Mouse (Mus musculus) left cerebral cortex, adult 2 months (tissue): ENCODE measurements at regions not wholly inside any gene's neighbourhood (a gene's known extent, or its start where the extent isn't known, plus 50 kb on each side); places are given as distances from the start of the nearest gene placed in this dataset.
A peak's percentile ranks its signal among the peaks of the same experiment; 100 is the strongest.

Source experiments
- DNase-seq, 2 experiments: peaks; one replicate each; pipeline ENCODE4 v3.0.0; 2021 to 2022; ENCODE audit warnings: low spot score in 2 of 2, mixed read lengths in 1 of 2; ENCODE audit errors: extremely low spot score in 1 of 2
- H3K27ac ChIP-seq: fragments of 200-600 bp; 2 replicates; pipeline ENCODE4 v1.8.1; 2022
- H3K4me3 ChIP-seq: fragments of 200-600 bp; 2 replicates; pipeline ENCODE4 v1.8.1; 2022
- CTCF ChIP-seq: fragments of 200-600 bp; IDR thresholded peaks from 2 replicates; pipeline ENCODE4 v1.8.1; 2022; ENCODE audit warnings: antibody characterized with exemption, mild to moderate bottlenecking, moderate library complexity
- intact Hi-C: fragments of 180-260 bp; cut with DNase I; formaldehyde crosslinking; loops from one replicate; pipeline ENCODE4 v1.15.1; 2025

DNA sequence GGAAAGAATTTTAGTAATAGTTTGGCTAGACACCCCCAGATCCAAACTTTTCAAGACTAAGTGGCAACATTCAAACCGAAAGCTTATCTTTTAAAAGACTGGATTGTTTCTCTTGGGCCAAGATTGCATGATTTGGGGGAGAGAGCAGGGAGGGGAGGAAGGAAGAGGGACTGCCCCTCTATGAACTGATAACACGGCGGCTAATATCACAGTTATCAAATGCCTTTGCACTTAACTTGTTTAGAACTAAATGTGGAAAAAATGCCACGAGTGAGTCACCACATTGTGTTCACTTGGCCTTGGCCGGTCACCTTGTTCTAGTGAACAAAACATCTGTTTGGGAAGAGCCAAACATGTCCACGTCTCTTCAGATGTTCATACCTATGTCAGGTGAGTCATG, 92.3 kb downstream of the Tes start:
- Histone ChIP-seq H3K4me3 (no peak overlapping the region), H3K27ac (no peak overlapping the region)
- no peak for DNase-seq
- intact Hi-C loops: no loop called here
- no peak for TF ChIP-seq CTCF

DNA sequence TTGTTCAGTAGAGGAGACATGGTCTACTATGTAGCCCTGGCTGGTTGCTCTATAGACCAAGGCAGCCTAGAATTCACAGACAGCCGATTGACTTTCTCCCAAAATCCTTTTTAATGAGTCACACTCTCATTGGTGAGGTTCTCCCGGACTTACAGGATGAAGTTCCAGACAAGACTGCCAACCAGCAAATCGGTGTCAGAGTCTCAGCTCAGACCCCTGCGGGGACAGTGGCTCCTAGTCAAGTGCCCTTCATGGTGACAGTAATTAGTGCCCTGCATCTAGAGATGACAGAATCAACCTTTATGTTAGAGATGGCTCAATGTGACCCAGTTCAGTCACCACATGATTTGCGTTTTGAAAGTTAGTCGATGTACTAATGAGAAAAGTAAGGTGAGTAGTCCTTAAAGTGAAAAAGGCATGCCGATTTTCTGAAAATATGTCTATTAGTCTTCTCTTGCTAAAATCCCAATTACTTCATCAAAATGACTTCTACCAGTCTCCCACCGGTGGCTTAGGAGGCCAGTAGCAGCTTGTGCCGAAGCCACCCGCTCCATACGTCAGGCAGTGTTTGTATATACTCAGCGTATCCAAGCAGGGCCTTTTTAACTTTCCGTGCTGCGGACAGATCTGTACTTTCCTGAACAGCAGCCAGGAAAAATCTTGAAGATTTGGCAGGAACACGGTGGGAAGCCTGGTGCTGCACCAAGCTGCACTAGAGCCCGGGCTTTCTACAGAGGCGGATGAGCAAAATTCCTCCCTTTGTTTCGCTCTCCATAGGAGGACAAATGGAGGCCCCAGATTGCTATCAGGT, 105.2 kb downstream of the Tes start:
- Histone ChIP-seq H3K4me3 (peak overlapping the region; percentile 14), H3K27ac (peak overlapping the region; percentile 41)
- intact Hi-C loops: no loop called here
- no peak for TF ChIP-seq CTCF
- DNase-seq: peak; percentile 22 to 37

DNA sequence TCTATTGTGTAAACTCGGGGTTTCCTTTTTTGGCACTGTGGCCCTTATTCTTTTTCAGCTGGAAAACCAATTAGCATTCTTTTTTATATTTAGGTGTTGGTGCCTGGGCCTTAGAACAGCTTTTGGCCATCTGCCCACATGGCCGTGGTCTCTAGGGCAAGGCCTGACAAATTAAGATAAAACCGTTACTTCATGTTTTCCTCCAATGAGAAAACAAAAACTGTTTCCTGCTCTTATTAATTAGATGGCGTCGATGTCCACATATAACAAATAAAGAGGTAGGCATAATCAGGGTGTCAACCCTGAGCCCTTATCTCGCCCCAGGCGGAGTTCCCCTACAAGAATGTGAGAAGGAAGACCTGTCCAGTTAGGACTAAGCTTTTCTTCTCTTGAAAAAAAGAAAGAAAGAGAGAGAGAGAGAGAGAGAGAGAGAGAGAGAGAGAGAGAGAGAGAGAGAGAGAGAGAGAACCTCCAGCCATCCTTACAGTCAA, 105.9 kb downstream of the Tes start:
- no peak for TF ChIP-seq CTCF
- intact Hi-C loops: no loop called here
- Histone ChIP-seq H3K27ac (peak overlapping the region; percentile 67), H3K4me3 (peak overlapping the region; percentile 14)
- no peak for DNase-seq

DNA sequence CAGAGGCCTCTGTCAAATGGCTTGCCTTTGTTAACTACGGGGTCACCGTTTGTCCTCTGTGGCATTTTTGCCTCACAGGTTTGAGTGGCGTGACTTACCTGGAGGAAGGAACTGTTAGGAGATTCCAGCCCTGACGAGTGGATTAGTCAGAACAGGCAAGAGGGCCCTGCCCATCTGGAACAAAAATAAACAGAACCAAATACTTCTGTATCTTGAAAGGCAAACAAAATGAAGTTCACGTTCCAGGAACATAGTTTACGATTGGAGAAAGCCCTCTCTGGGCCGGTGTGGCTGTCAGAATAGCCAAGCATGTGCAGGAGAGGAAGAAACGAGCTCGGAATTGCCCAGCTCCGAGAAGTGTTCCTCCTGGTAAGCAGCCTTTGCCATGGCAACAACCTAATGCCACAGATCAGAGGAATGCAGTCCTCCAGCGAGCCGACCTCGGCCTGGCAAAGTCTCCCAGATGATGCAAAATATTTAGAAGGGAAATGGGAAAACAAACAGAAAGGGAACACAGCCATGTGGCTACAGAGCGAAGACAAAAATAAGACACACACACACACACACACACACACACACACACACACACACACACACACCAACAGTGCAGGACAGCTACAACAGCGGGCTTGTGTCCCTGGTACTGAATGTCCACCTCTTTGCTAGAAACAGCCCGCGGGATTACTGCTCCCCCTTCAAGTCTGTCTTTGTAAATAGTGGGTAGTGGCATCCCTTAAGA, 106.5 kb downstream of the Tes start:
- intact Hi-C loops: no loop called here
- peak; percentile 18 to 23 for DNase-seq
- H3K27ac ChIP-seq: peak overlapping the region; percentile 67; the same call in 1 of the 2 replicates
- 0 out of 2 replicates have a peak overlapping the region, but pooled peaks have one; percentile 3 for H3K4me3 ChIP-seq
- no peak for TF ChIP-seq CTCF

DNA sequence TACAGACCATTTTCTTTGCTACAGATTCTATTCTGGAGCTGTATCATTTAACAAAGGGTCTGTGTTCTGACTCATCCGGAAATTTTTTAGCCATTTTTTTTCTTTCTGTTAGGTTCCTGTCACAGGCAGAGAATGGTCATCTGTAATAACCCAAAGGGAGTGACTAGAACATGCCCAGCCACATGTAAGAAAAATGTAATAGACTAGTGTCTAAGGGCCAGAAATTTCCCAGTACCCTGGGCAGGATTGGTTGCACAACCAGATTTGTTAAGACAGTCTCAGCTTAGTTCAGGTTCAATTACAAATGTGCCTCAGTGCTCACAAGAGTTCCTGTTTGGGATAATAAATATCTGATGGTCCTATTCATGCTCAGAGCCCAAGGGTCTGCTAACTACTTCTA, 107.1 kb downstream of the Tes start:
- H3K27ac ChIP-seq: no peak overlapping the region; the same call in 1 of the 2 replicates
- intact Hi-C loops: no loop called here
- TF ChIP-seq CTCF: no peak
- DNase-seq: no peak
- no peak overlapping the region for H3K4me3 ChIP-seq

DNA sequence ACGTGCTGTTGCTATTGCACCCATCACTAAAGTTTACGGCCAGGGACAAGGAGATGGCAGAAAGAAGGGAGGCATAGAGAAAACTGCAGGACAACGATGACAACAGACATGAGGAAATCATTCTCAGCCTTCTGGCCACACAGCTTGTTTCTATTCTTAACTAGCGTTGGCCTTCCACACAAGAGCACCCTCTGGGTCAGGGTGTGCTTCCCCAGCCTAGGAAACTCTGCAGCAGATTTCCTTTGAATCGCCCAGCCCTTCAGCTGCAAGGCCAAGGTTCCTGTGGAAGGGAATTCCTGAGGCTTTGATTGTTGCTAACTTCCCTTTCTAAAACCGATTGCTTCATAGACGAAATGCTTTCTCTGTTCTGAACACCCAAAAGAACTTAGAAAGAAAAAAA, 103.8 kb upstream of the Cav2 start:
- no peak for TF ChIP-seq CTCF
- no peak for DNase-seq
- no peak overlapping the region; the same call in 1 of the 2 replicates for H3K27ac ChIP-seq
- intact Hi-C loops: no loop called here
- no peak overlapping the region for H3K4me3 ChIP-seq

DNA sequence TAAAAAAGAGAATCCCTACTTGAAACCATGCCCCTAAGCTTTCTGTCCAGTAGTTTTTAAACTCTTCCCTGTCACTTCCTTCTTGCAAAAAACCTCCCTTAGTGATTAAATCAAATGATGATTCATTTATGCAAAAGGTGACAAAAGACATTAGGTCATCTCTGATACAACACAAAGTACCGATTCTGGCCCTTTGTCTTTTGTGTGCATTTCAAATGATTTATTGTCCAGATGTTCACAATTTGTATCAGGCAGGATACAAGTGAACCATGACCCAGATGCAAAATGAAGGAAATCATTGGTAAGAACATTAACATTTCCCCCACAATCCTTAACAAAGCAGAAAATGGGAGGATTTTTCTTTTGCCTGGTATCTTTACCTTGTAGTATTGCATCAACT, 101.5 kb upstream of the Cav2 start:
- H3K27ac ChIP-seq: no peak overlapping the region
- H3K4me3 ChIP-seq: no peak overlapping the region
- no peak for TF ChIP-seq CTCF
- no peak for DNase-seq
- intact Hi-C loops: no loop called here

DNA sequence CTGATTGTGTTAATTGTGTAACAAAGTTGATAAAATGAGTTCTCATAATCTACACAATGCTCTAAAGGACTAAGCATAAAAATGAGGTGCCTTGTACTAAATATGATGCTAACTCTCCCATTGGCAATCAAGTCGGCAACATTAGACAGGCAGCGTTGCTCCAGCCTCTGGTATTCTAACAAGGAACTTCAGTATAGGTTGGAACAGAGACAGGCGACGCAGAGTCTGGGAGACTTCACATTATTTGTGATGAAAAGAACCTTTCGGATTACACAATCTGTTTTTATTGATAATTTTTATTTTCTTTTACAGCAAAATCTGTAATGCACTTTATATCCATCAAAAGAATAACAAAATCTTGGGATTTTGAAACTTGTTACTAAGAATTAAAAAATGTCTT, 94.4 kb upstream of the Cav2 start:
- DNase-seq: no peak
- Histone ChIP-seq H3K27ac (no peak overlapping the region), H3K4me3 (no peak overlapping the region)
- intact Hi-C loops: loop anchor here (2.0 kb wide), 1 partner anchor 36 kb away; no protein-coding TSS in a partner anchor
- TF ChIP-seq CTCF: no peak

DNA sequence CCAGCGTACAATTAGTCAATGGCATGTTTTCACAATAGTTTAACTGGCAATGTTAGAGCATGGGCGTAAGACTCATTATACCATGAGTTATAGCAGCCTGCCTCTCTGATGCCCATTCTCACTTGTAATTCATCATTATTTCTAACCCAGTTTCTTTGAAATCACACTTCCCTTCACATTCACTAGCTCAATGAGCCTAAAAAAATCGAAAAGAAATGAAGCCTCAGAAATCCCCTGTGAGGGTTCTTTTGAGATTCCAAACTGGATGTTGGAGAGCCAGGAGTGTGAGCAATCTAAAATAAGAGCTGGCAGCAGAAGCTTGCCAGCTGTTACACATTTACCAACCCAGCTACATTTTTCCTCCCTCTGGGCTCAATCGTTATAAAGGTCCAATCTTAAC, 93.9 kb upstream of the Cav2 start:
- intact Hi-C loops: loop anchor here (2.0 kb wide), 1 partner anchor 36 kb away; no protein-coding TSS in a partner anchor
- no peak for DNase-seq
- Histone ChIP-seq H3K27ac (no peak overlapping the region), H3K4me3 (no peak overlapping the region)
- no peak for TF ChIP-seq CTCF

DNA sequence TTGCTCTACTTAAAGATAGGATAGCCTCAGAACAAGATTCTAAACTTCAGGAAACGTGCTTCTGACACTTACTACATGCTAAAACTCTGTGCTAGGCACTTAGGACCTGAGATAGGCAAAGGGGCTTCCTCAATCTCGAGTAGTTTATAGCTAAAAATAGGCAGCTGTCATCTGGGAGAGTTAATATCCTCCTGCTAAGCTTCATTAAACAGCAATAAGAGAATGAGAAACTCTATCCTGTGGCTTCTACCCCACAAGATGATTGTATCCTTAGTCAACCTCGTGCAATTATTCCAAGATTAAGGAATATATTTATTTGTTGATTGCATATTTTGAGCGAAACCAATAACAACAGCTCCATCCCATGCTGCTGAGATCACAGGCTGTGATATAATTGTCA, 85.4 kb upstream of the Cav2 start:
- Histone ChIP-seq H3K4me3 (no peak overlapping the region), H3K27ac (no peak overlapping the region)
- DNase-seq: no peak
- intact Hi-C loops: no loop called here
- TF ChIP-seq CTCF: no peak

DNA sequence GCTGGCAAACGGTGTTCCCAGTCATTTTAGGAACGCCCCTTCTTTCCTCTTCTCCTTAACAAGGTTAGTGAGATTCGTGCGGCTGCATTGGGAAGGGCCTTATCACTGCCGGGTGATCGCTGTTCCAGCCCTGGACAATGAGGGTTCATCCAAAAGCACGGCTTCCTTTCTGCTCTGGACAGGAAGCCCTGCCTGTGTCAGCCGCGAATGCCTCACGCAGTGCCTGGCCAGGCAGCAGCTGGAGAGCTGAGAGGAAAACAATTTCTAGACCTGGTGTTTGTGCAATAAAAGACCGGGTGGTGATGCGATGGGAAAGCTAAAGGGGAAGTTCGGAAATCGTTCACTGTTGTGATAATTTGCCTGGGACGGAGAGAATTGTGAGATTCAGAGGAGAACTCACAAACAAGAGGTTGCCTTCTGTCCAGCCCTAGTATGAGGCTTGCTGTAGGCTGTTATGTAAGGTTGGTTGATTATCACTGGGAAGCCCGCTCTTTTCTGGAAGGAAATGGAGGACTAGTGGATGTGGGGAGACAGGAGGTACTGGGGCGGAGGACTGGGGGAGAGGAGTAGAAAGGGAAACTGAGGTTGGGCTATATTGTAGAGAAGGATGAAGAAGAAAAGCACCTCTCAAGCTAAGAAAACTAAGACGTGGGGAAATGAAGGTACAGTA, 83.1 kb upstream of the Cav2 start:
- no peak overlapping the region for H3K27ac ChIP-seq
- no peak for DNase-seq
- no peak overlapping the region for H3K4me3 ChIP-seq
- intact Hi-C loops: no loop called here
- no peak for TF ChIP-seq CTCF

DNA sequence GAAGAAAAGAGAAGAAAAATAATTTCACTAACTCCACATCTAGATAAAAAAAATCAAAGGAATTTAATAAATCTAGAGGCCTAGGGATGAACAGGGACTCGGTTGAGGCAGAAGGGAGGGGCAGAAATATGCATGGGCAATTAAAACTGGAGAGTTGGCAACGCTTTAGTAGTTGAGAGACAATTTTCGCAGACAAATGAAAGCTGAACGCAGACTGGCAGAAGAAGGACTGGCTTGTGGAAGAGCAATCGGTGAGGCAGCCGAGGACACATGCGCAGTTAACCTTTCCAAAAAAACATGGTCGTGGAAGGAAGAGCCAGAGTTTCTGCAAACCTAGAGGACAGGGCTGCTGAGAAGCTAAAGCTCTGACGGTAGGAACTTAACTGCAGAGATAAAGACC, 82.1 kb upstream of the Cav2 start:
- intact Hi-C loops: no loop called here
- H3K4me3 ChIP-seq: no peak overlapping the region
- DNase-seq: no peak
- H3K27ac ChIP-seq: no peak overlapping the region
- no peak for TF ChIP-seq CTCF
